Mouse (Mus musculus) forebrain, embryonic 14.5 days (tissue): ENCODE data around the gene Rab9b. TPM values are rescaled to one million over a fixed set of nuclear protein-coding genes. Genes with fewer than 3 reads are reported as not detected.
A peak's percentile ranks its signal among the peaks of the same experiment; 100 is the strongest.

Experiments
- ATAC-seq: fragments of 200-750 bp; cut with Nextera tagmentation; 2 replicates; pipeline ENCODE4 v1.8.0; 2017; ENCODE audit warnings: mild to moderate bottlenecking, moderate library complexity
- DNase-seq: peaks from one replicate; pipeline ENCODE4 v3.0.0-alpha.2; 2015; ENCODE audit warnings: low spot score
- H3K27ac ChIP-seq: fragments of 300-500 bp; sonication (generic); 2 replicates; pipeline ENCODE4 v1.5.1; 2014; ENCODE audit warnings: low read depth, mild to moderate bottlenecking, control low read depth, low read length, moderate library complexity
- H3K27me3 ChIP-seq: fragments of 300-500 bp; sonication (generic); replicated peaks from 2 replicates; pipeline ENCODE4 v1.6.1; 2014; ENCODE audit warnings: low read length, control low read depth, mixed read lengths; ENCODE audit not compliant: control insufficient read depth, insufficient read depth
- H3K36me3 ChIP-seq: fragments of 300-500 bp; sonication (generic); 2 replicates; pipeline ENCODE4 v1.6.1; 2014; ENCODE audit warnings: low read length, control low read depth; ENCODE audit not compliant: control insufficient read depth, insufficient read depth
- H3K4me1 ChIP-seq: fragments of 300-500 bp; sonication (generic); 2 replicates; pipeline ENCODE4 v1.6.1; 2014; ENCODE audit warnings: antibody characterized with exemption, low read length, control low read depth; ENCODE audit not compliant: control insufficient read depth, insufficient read depth
- H3K4me2 ChIP-seq: fragments of 300-500 bp; sonication (generic); 2 replicates; pipeline ENCODE4 v1.6.1; 2014; ENCODE audit warnings: mild to moderate bottlenecking, control low read depth, low read length
- H3K4me3 ChIP-seq: fragments of 300-500 bp; sonication (generic); 2 replicates; pipeline ENCODE4 v1.5.1; 2014; ENCODE audit warnings: low read depth, low read length, control low read depth
- H3K9ac ChIP-seq: fragments of 300-500 bp; sonication (generic); 2 replicates; pipeline ENCODE4 v1.6.1; 2014; ENCODE audit warnings: mild to moderate bottlenecking, low read length, control low read depth, moderate library complexity
- H3K9me3 ChIP-seq: fragments of 300-500 bp; sonication (generic); replicated peaks from 2 replicates; pipeline ENCODE4 v1.6.1; 2016; ENCODE audit warnings: low read length, control low read depth, mixed read lengths; ENCODE audit not compliant: control insufficient read depth
- WGBS: fragments of 180-500 bp; shearing (Covaris S2); extraction: QIAGEN DNeasy Blood & Tissue Kit; methylation state at CpG from one replicate; pipeline ENCODE4 v1.1.7; 2014; 5-methylcytosine and 5-hydroxymethylcytosine counted together
- polyA plus RNA-seq: library from polyadenylated mRNA; unstranded; fragments of >200 nt; fragmentation: Nextera tagmentation; extraction: Ambion mirVana; gene quantifications from 2 replicates; pipeline ENCODE4 v1.2.1, GENCODE M21; 2014

Gene Rab9b
- 6.3 and 10.2 TPM in 2 replicates for polyA plus RNA-seq

GRCm38 (mm10) chrX:136868061-136869040 lies at the start of gene Rab9b:
TSS of gene Rab9b (minus strand) at chrX:136868755.
- H3K9me3 ChIP-seq = no peaks in the 10 kb centered on the region
- no peaks in the 10 kb centered on the region for H3K27me3 ChIP-seq
- H3K9ac ChIP-seq = peak within 1 kb of the TSS; percentile 71
- H3K4me2 ChIP-seq = peak within 1 kb of the TSS; percentile 51
- ATAC-seq = peak; percentile 92
- H3K4me3 ChIP-seq = peak within 1 kb of the TSS; percentile 52
- peak within 1 kb of the TSS; percentile 27; the same call in 1 of the 2 replicates for H3K27ac ChIP-seq
- no peaks in the 10 kb centered on the region for H3K36me3 ChIP-seq
- DNase-seq = peak; percentile 67
- H3K4me1 ChIP-seq = no peaks in the 10 kb centered on the region
- WGBS = 27% methylated on average over 34 of the region's 36 CpGs

- H3K27me3 ChIP-seq = no peaks in the 10 kb centered on the region
These were observed 35.8 kb upstream of the Rab9b start for GRCm38 (mm10) chrX:136904369-136904768.

DNA sequence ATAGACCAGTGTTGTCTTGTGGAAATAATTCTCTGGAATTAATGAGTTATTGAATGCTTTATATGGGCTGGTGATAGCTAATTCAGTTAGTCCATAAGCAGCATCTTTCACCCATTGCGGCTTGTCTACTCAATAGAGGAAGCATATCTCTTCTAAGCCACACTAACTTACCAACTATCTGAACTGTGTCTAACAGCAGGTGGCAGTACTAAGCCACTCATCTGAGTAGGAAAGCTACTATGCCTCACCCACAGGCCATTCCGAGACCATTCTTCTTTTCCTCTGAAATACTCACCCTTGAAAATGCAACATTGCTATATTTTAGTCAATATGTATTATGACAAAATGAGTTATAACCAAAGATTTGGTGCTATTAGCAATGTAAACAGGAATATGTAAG lies 27.2 kb upstream of the Rab9b start:
- Histone ChIP-seq H3K36me3 (no peaks in the 10 kb centered on the region), H3K4me3 (no peak overlapping the region), H3K9me3 (no peaks in the 10 kb centered on the region), H3K9ac (no peak overlapping the region), H3K4me1 (no peaks in the 10 kb centered on the region), H3K27me3 (no peaks in the 10 kb centered on the region), H3K27ac (no peak overlapping the region), H3K4me2 (no peak overlapping the region)
- WGBS = 76% methylated on average over 2 of the region's 2 CpGs
- ATAC-seq = no peak
- DNase-seq = peak; percentile 55

More at GRCm38 (mm10) chrX:136904369-136904768, 35.8 kb upstream of the Rab9b start:
- H3K4me2 ChIP-seq = no peak overlapping the region
- no peaks in the 10 kb centered on the region for H3K9me3 ChIP-seq
- DNase-seq (no peak), ATAC-seq (no peak)
- no peak overlapping the region for H3K9ac ChIP-seq
- no peaks in the 10 kb centered on the region for H3K4me1 ChIP-seq
- 71% methylated on average over 4 of the region's 4 CpGs for WGBS
- no peak overlapping the region for H3K4me3 ChIP-seq
- H3K27ac ChIP-seq = no peak overlapping the region
- H3K36me3 ChIP-seq = no peaks in the 10 kb centered on the region

- Histone ChIP-seq H3K4me1 (no peaks in the 10 kb centered on the region), H3K27me3 (no peaks in the 10 kb centered on the region), H3K4me2 (no peak overlapping the region), H3K36me3 (no peaks in the 10 kb centered on the region), H3K27ac (no peak overlapping the region), H3K9ac (no peak overlapping the region), H3K9me3 (no peaks in the 10 kb centered on the region), H3K4me3 (no peak overlapping the region)
- 24% methylated on average over 3 of the region's 3 CpGs for WGBS
- ATAC-seq = no peak
- peak; percentile 15 for DNase-seq
These were observed 18.3 kb downstream of the Rab9b start for GRCm38 (mm10) chrX:136850300-136850699.

GRCm38 (mm10) chrX:136828610-136829009 lies 39.9 kb downstream of the Rab9b start:
- Histone ChIP-seq H3K4me2 (no peak overlapping the region), H3K9me3 (no peaks in the 10 kb centered on the region), H3K36me3 (no peaks in the 10 kb centered on the region), H3K27me3 (no peaks in the 10 kb centered on the region), H3K4me1 (no peaks in the 10 kb centered on the region), H3K4me3 (no peak overlapping the region), H3K9ac (no peak overlapping the region), H3K27ac (no peak overlapping the region)
- DNase-seq = no peak
- no peak for ATAC-seq

- H3K36me3 ChIP-seq = no peaks in the 10 kb centered on the region
- H3K27me3 ChIP-seq = no peaks in the 10 kb centered on the region
- H3K9ac ChIP-seq = no peak overlapping the region
- WGBS = 56% methylated on average over 4 of the region's 4 CpGs
- peak; percentile 26; the same call in 1 of the 2 replicates for ATAC-seq
- no peaks in the 10 kb centered on the region for H3K9me3 ChIP-seq
- H3K27ac ChIP-seq = no peak overlapping the region
- no peak overlapping the region for H3K4me2 ChIP-seq
- H3K4me3 ChIP-seq = no peak overlapping the region
- DNase-seq = peak; percentile 46
- H3K4me1 ChIP-seq = no peaks in the 10 kb centered on the region
These were observed 43.5 kb downstream of the Rab9b start for GRCm38 (mm10) chrX:136825016-136825415.

GRCm38 (mm10) chrX:136822371-136822770 lies 46.2 kb downstream of the Rab9b start, which contains the start of gene Plp1:
TSS of gene Plp1 (plus strand) at chrX:136822671.
- Histone ChIP-seq H3K27ac (no peak within 1 kb of the TSS), H3K9ac (no peak within 1 kb of the TSS), H3K4me1 (no peaks in the 10 kb centered on the region), H3K4me3 (no peak within 1 kb of the TSS), H3K27me3 (no peaks in the 10 kb centered on the region), H3K9me3 (no peaks in the 10 kb centered on the region), H3K36me3 (no peaks in the 10 kb centered on the region), H3K4me2 (no peak within 1 kb of the TSS)
- DNase-seq (no peak), ATAC-seq (no peak)
- WGBS = 20% methylated on average over 1 of the region's 1 CpGs

DNA sequence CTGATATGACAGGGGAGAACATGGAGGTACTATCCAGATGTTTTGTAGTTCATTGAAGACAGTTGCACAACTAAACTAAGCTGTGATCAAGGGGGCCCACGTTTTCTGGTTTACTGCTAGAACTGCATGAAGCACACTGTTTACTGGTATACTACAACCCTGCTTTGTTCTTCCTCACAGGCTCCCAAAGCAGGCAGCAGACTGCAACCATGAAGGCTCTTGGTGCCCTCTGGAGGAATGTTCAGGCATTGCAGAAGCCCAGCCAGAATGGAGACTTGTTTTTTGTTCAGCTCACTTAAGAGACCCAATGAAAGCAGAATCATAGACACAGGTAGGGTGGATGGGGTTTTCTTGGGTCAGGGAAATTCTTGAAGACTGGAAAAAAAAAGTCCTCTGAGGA lies 48.3 kb downstream of the Rab9b start:
- Histone ChIP-seq H3K36me3 (no peaks in the 10 kb centered on the region), H3K27me3 (no peaks in the 10 kb centered on the region), H3K4me3 (no peak overlapping the region), H3K27ac (no peak overlapping the region), H3K9ac (no peak overlapping the region), H3K4me2 (no peak overlapping the region), H3K4me1 (no peaks in the 10 kb centered on the region), H3K9me3 (no peaks in the 10 kb centered on the region)
- peak; percentile 87 for DNase-seq
- ATAC-seq = peak; percentile 87
- 21% methylated on average over 1 of the region's 1 CpGs for WGBS

DNA sequence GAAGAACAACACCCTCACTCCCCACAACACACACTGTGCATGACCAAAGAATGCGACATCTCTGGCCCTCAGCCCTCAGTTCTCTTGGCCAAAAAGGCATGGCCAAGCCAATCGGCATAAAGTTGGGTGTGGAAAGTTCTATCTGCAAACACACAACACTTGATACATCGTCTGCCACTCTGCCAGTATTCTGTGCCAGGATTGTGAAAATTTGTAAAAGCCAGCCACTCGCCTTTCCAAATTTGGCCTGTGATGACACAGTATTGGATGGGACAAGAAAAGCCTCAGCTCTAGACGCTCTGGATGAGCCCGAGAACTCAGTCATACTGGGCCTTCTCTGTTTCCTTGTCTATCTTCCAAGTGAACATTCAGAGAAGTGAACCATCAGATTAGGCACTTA lies 48.8 kb downstream of the Rab9b start:
- DNase-seq (no peak), ATAC-seq (peak; percentile 44; the same call in 1 of the 2 replicates)
- H3K27ac ChIP-seq = no peak overlapping the region
- no peaks in the 10 kb centered on the region for H3K27me3 ChIP-seq
- no peaks in the 10 kb centered on the region for H3K4me1 ChIP-seq
- no peaks in the 10 kb centered on the region for H3K9me3 ChIP-seq
- WGBS = 90% methylated on average over 6 of the region's 6 CpGs
- H3K4me3 ChIP-seq = no peak overlapping the region
- no peaks in the 10 kb centered on the region for H3K36me3 ChIP-seq
- no peak overlapping the region for H3K9ac ChIP-seq
- H3K4me2 ChIP-seq = no peak overlapping the region
